Mouse (Mus musculus): Measurements from ENCODE around the gene Gm14548.
"Not testable (repeated sequence)": the region's sequence is repeated elsewhere in the genome, so short reads cannot be mapped to it uniquely, and the experiment has no call there.

The Gm14548 gene

GRCm38 (mm10) chr7:3898036-3898590 lies at the start of gene Gm14548:
Gm14548 (minus strand) TSS chr7:3898120.
- DNase-seq (ENCODE audit: low spot score), result not testable (repeated sequence)

DNA sequence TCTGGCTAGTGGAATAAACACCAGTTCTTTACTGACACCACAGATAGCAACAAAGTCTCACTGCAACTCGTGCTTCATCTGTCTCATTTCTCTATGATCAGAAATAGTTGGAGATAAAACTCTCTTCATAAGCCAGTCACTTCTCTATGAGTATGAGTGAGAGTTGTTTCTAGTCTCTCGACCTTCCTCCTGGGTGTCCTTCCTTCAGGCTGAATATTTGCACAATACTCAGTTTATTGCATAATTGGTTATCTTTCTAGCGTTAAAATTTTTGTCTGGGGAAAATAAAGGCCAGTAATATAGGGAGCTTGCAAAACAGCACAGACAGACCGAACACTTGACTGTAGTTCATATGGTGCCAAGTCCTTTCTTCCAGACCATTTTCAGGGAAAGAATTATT lies 48.2 kb upstream of the Gm14548 start:
- DNase-seq (ENCODE audit: low spot score), result no peak

DNA sequence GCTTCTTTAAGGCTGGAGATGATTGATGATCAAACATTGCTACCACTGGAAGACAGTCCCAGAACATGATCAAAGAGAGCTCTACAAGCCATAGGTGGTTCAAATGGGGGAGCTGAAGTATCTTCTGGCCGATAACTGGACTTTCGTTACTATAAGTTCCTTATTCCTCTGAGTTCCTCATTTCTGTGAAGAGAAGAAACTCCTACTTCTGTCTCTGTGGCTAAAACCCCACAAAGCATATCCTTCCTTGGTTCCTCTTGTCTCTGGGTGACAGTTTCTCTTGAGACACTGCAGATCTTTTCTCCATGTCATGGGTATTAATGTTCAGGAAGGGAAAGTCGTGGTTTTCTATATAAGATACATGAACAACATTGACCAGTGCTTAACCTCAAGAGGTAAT lies 43.0 kb upstream of the Gm14548 start:
- DNase-seq (ENCODE audit: low spot score), result no peak

- DNase-seq (ENCODE audit: low spot score), result no peak
Measured at GRCm38 (mm10) chr7:3939866-3940525, 42.1 kb upstream of the Gm14548 start.

DNA sequence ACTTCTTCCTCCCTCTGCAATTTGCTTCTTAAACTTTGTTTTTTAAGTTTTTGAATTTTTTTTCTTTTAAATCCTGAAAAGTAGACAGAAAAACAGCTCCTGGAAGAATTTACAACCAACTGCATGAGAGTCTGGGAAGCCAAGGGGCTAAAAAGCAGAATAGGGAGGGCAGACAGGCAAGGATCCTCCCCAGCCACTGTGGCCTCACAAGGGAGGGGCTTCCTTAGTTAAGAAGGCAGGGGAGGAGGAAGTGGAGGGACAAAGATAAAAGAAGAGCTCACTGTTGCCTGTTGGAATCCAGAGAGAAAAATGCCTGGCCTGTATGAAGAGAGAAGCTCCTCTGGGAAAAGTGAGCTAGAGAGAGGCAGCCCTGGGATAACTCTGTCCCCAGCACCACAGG lies 37.6 kb upstream of the Gm14548 start:
- DNase-seq (ENCODE audit: low spot score), result not testable (repeated sequence)

- not testable (repeated sequence) for DNase-seq (ENCODE audit: low spot score)
Measured at GRCm38 (mm10) chr7:3915387-3915786, 17.5 kb upstream of the Gm14548 start, which contains the start of gene Lilra6. Lilra6 (minus strand) TSS chr7:3915503.

GRCm38 (mm10) chr7:3903704-3904103 lies 5.8 kb upstream of the Gm14548 start:
- DNase-seq (ENCODE audit: low spot score), result no peak

DNA sequence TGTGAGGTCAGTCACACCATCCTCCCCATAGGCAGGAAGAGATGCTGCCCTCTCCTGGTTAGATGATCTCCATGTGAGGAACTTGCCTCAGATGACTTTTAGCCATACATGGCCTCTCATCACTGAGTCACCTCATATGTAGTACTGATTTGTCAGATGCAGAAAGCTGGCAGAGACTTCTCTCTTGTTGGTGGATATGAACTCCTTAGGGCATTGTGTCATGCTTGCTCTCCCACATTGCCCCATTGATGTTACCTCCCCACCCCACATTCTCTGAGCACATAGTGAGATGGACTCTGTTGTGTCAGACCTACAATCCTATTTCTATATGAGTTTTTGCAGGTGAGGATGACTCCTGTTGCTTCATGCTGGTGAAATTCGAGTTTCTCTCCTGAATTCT lies 22.9 kb downstream of the Gm14548 start:
- not testable (repeated sequence) for DNase-seq (ENCODE audit: low spot score)

- not testable (repeated sequence) for DNase-seq (ENCODE audit: low spot score)
Measured at GRCm38 (mm10) chr7:3844951-3845350, 53.0 kb downstream of the Gm14548 start, which contains the start of gene Pira2. Pira2 (minus strand) TSS chr7:3845051.

DNA sequence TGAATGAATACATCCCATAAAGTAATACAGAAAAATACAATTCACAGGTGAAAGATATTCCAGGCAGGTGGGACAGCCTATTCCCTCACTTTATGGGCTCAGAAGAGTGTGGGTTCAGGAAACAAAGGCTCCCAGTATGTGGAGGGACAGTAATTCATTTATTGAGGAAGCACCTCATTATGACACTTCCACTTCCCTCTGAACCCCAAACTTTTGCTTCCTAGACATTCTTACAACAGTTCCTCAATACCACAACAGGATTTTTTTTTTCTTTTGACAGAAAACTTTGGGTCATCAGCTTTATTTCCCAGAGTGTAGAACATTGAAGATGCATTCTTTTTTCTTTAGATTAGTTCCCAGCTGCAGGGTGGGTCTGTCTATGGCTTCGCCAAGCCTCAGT lies 60.1 kb downstream of the Gm14548 start:
- DNase-seq (ENCODE audit: low spot score), result not testable (repeated sequence)
